Mouse (Mus musculus) liver, embryonic 12.5 days (tissue): Measurements from ENCODE around the gene Snapc2. TPM values are rescaled to one million over a fixed set of nuclear protein-coding genes. Genes with fewer than 3 reads are reported as not detected.

ENCODE experiments used
- ATAC-seq: fragments of 200-750 bp; cut with Nextera tagmentation; 2 replicates; pipeline ENCODE4 v1.8.0; 2017; ENCODE audit warnings: moderate number of reproducible peaks, mild to moderate bottlenecking, moderate library complexity
- H3K27ac ChIP-seq: fragments of 300-500 bp; sonication (generic); 2 replicates; pipeline ENCODE4 v1.5.1; 2016; ENCODE audit warnings: mild to moderate bottlenecking
- H3K27me3 ChIP-seq: fragments of 300-500 bp; sonication (generic); replicated peaks from 2 replicates; pipeline ENCODE4 v1.6.1; 2016; ENCODE audit warnings: mild to moderate bottlenecking, moderate library complexity
- H3K36me3 ChIP-seq: fragments of 300-500 bp; sonication (generic); 2 replicates; pipeline ENCODE4 v1.6.1; 2016; ENCODE audit warnings: mild to moderate bottlenecking, moderate library complexity
- H3K4me1 ChIP-seq: fragments of 300-500 bp; sonication (generic); 2 replicates; pipeline ENCODE4 v1.6.1; 2016
- H3K4me2 ChIP-seq: fragments of 300-500 bp; sonication (generic); 2 replicates; pipeline ENCODE4 v1.6.1; 2016; ENCODE audit warnings: mild to moderate bottlenecking, moderate library complexity
- H3K4me3 ChIP-seq: fragments of 300-500 bp; sonication (generic); 2 replicates; pipeline ENCODE4 v1.5.1; 2016; ENCODE audit warnings: mild to moderate bottlenecking, moderate library complexity
- H3K9ac ChIP-seq: fragments of 300-500 bp; sonication (generic); 2 replicates; pipeline ENCODE4 v1.6.1; 2016; ENCODE audit warnings: mild to moderate bottlenecking, moderate library complexity
- H3K9me3 ChIP-seq: fragments of 300-500 bp; sonication (generic); replicated peaks from 2 replicates; pipeline ENCODE4 v1.6.1; 2016; ENCODE audit warnings: mild to moderate bottlenecking, moderate library complexity
- WGBS: fragments of 180-500 bp; shearing (Covaris S2); methylation state at CpG from one replicate; pipeline ENCODE4 v1.1.7; 2016; ENCODE audit not compliant: insufficient replicate concordance; 5-methylcytosine and 5-hydroxymethylcytosine counted together
- polyA plus RNA-seq: library from polyadenylated mRNA; unstranded; fragments of >200 nt; fragmentation: Nextera tagmentation; extraction: Ambion mirVana; gene quantifications from 2 replicates; pipeline ENCODE4 v1.2.1, GENCODE M21; 2016

The Snapc2 gene
- polyA plus RNA-seq, 1 experiment from 2014 or later, result 27.2 TPM

- Histone ChIP-seq H3K4me2 (peak overlapping the region; percentile 99), H3K36me3 (peaks cover 67% of the 10 kb centered on the region), H3K9me3 (no peaks in the 10 kb centered on the region), H3K4me3 (peak overlapping the region; percentile 64), H3K4me1 (peaks cover 33% of the 10 kb centered on the region), H3K9ac (peak overlapping the region; percentile 70), H3K27me3 (no peaks in the 10 kb centered on the region), H3K27ac (no peak overlapping the region)
- ATAC-seq, result peak; percentile 50
- 3% methylated on average over 35 of the region's 35 CpGs for WGBS
Observed at GRCm38 (mm10) chr8:4258233-4258632, 5.4 kb downstream of the Snapc2 start.

GRCm38 (mm10) chr8:4258678-4259077 lies 5.8 kb downstream of the Snapc2 start:
- peaks cover 30% of the 10 kb centered on the region for H3K4me1 ChIP-seq

GRCm38 (mm10) chr8:4259125-4259804 lies 6.4 kb downstream of the Snapc2 start, which contains the start of gene Ctxn1:
Gene Ctxn1 (minus strand): TSS chr8:4259274.
- Histone ChIP-seq H3K36me3 (peaks cover 76% of the 10 kb centered on the region), H3K4me1 (peaks cover 24% of the 10 kb centered on the region), H3K4me2 (peak within 1 kb of the TSS; percentile 99), H3K9me3 (no peaks in the 10 kb centered on the region), H3K27me3 (no peaks in the 10 kb centered on the region), H3K9ac (peak within 1 kb of the TSS; percentile 70), H3K4me3 (peak within 1 kb of the TSS; percentile 64), H3K27ac (peak within 1 kb of the TSS; percentile 75)
- ATAC-seq, result peak; percentile 94
- 9% methylated on average over 33 of the region's 33 CpGs for WGBS

More at GRCm38 (mm10) chr8:4258678-4259077, 5.8 kb downstream of the Snapc2 start:
- Histone ChIP-seq H3K9me3 (no peaks in the 10 kb centered on the region), H3K27ac (peak overlapping the region; percentile 64), H3K9ac (peak overlapping the region; percentile 70), H3K4me3 (peak overlapping the region; percentile 64), H3K27me3 (no peaks in the 10 kb centered on the region), H3K4me2 (peak overlapping the region; percentile 99), H3K36me3 (peaks cover 72% of the 10 kb centered on the region)
- 1% methylated on average over 31 of the region's 32 CpGs for WGBS
- peak; percentile 64 for ATAC-seq

GRCm38 (mm10) chr8:4259805-4260170 lies 6.9 kb downstream of the Snapc2 start:
- ATAC-seq, result no peak
- no peaks in the 10 kb centered on the region for H3K27me3 ChIP-seq
- H3K4me3 ChIP-seq, result no peak overlapping the region
- peak overlapping the region; percentile 75; the same call in 1 of the 2 replicates for H3K27ac ChIP-seq
- H3K9ac ChIP-seq, result 0 out of 2 replicates have a peak overlapping the region, but pooled peaks have one; percentile 19
- peaks cover 22% of the 10 kb centered on the region for H3K4me1 ChIP-seq
- peak overlapping the region; percentile 99 for H3K4me2 ChIP-seq
- whole genome bisulfite sequencing, result 82% methylated on average over 4 of the region's 4 CpGs
- no peaks in the 10 kb centered on the region for H3K9me3 ChIP-seq
- H3K36me3 ChIP-seq, result peaks cover 76% of the 10 kb centered on the region

- 73% methylated on average over 8 of the region's 8 CpGs for WGBS
- Histone ChIP-seq H3K4me2 (no peak overlapping the region), H3K9ac (no peak overlapping the region), H3K27me3 (no peaks in the 10 kb centered on the region), H3K9me3 (no peaks in the 10 kb centered on the region), H3K4me1 (peaks cover 18% of the 10 kb centered on the region), H3K27ac (no peak overlapping the region), H3K36me3 (peaks cover 88% of the 10 kb centered on the region), H3K4me3 (no peak overlapping the region)
- no peak for ATAC-seq
Observed at GRCm38 (mm10) chr8:4263105-4263791, 10.4 kb downstream of the Snapc2 start.

GRCm38 (mm10) chr8:4265160-4265914 lies 12.5 kb downstream of the Snapc2 start:
- Histone ChIP-seq H3K36me3 (peaks cover 100% of the 10 kb centered on the region), H3K27me3 (no peaks in the 10 kb centered on the region), H3K4me2 (no peak overlapping the region), H3K4me1 (no peaks in the 10 kb centered on the region), H3K9ac (no peak overlapping the region), H3K27ac (no peak overlapping the region), H3K4me3 (no peak overlapping the region), H3K9me3 (no peaks in the 10 kb centered on the region)
- WGBS, result 84% methylated on average over 15 of the region's 15 CpGs
- ATAC-seq, result no peak

- Histone ChIP-seq H3K4me1 (no peaks in the 10 kb centered on the region), H3K36me3 (peaks cover 100% of the 10 kb centered on the region), H3K27ac (no peak overlapping the region), H3K9me3 (no peaks in the 10 kb centered on the region), H3K4me3 (no peak overlapping the region), H3K4me2 (no peak overlapping the region), H3K9ac (no peak overlapping the region), H3K27me3 (no peaks in the 10 kb centered on the region)
- ATAC-seq, result peak; percentile 63; the same call in 1 of the 2 replicates
- 84% methylated on average over 15 of the region's 15 CpGs for WGBS
Observed at GRCm38 (mm10) chr8:4267627-4268026, 14.7 kb downstream of the Snapc2 start.

GRCm38 (mm10) chr8:4269609-4270008 lies 16.7 kb downstream of the Snapc2 start:
- Histone ChIP-seq H3K4me3 (no peak overlapping the region), H3K9ac (no peak overlapping the region), H3K27me3 (no peaks in the 10 kb centered on the region), H3K36me3 (peaks cover 96% of the 10 kb centered on the region), H3K9me3 (no peaks in the 10 kb centered on the region), H3K4me2 (no peak overlapping the region), H3K4me1 (peaks cover 13% of the 10 kb centered on the region), H3K27ac (no peak overlapping the region)
- 85% methylated on average over 6 of the region's 6 CpGs for WGBS
- ATAC-seq, result no peak

- under 1% methylated on average over 39 of the region's 39 CpGs for WGBS
Observed at GRCm38 (mm10) chr8:4275275-4276110, 22.6 kb downstream of the Snapc2 start, which contains the start of gene Timm44. Gene Timm44 (minus strand): TSS chr8:4275913.

GRCm38 (mm10) chr8:4276111-4276465 lies 23.2 kb downstream of the Snapc2 start:
- H3K36me3 ChIP-seq, result peaks cover 31% of the 10 kb centered on the region
- peak overlapping the region; percentile 86 for H3K4me2 ChIP-seq
- peak overlapping the region; percentile 85 for H3K9ac ChIP-seq
- WGBS, result 21% methylated on average over 9 of the region's 9 CpGs
- peaks cover 28% of the 10 kb centered on the region for H3K4me1 ChIP-seq
- ATAC-seq, result peak; percentile 62; the same call in 1 of the 2 replicates
- no peaks in the 10 kb centered on the region for H3K9me3 ChIP-seq
- H3K27ac ChIP-seq, result peak overlapping the region; percentile 70
- no peaks in the 10 kb centered on the region for H3K27me3 ChIP-seq
- H3K4me3 ChIP-seq, result peak overlapping the region; percentile 88

More at GRCm38 (mm10) chr8:4275275-4276110, 22.6 kb downstream of the Snapc2 start, which contains the start of gene Timm44:
- Histone ChIP-seq H3K4me1 (peaks cover 28% of the 10 kb centered on the region), H3K27me3 (no peaks in the 10 kb centered on the region), H3K9me3 (no peaks in the 10 kb centered on the region), H3K4me2 (peak within 1 kb of the TSS; percentile 86), H3K27ac (peak within 1 kb of the TSS; percentile 70), H3K36me3 (peaks cover 37% of the 10 kb centered on the region), H3K4me3 (peak within 1 kb of the TSS; percentile 88), H3K9ac (peak within 1 kb of the TSS; percentile 85)
- peak; percentile 96 for ATAC-seq

GRCm38 (mm10) chr8:4292738-4293137 lies 39.9 kb downstream of the Snapc2 start:
- ATAC-seq, result no peak
- Histone ChIP-seq H3K36me3 (peaks cover 98% of the 10 kb centered on the region), H3K27ac (no peak overlapping the region), H3K4me2 (no peak overlapping the region), H3K9ac (no peak overlapping the region), H3K4me1 (no peaks in the 10 kb centered on the region), H3K9me3 (no peaks in the 10 kb centered on the region), H3K4me3 (no peak overlapping the region), H3K27me3 (no peaks in the 10 kb centered on the region)
- WGBS, result 84% methylated on average over 5 of the region's 5 CpGs
